Mouse (Mus musculus): Measurements from ENCODE around the gene Ccdc85c.

The Ccdc85c gene

DNA sequence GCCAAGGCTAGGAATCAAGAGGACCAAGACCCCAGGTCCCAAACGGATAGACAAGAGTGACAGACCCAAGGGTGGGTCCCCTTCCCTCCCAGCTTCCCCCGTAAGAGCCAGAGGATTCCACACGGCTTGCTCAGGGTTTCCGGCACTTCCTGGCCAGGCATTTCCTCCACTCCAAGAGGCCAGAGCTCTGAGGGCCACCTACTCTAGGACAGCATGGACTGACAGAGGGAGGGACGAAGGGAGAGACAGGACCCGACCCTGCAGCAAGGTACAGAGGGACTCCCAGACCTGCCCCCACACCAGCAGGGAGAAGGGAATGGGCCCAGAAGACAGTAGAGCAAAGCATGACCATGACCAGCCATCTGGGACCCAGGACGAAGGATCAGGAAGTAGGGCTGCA is 7.6 kb downstream of the Ccdc85c start:
- DNase-seq = no peak

DNA sequence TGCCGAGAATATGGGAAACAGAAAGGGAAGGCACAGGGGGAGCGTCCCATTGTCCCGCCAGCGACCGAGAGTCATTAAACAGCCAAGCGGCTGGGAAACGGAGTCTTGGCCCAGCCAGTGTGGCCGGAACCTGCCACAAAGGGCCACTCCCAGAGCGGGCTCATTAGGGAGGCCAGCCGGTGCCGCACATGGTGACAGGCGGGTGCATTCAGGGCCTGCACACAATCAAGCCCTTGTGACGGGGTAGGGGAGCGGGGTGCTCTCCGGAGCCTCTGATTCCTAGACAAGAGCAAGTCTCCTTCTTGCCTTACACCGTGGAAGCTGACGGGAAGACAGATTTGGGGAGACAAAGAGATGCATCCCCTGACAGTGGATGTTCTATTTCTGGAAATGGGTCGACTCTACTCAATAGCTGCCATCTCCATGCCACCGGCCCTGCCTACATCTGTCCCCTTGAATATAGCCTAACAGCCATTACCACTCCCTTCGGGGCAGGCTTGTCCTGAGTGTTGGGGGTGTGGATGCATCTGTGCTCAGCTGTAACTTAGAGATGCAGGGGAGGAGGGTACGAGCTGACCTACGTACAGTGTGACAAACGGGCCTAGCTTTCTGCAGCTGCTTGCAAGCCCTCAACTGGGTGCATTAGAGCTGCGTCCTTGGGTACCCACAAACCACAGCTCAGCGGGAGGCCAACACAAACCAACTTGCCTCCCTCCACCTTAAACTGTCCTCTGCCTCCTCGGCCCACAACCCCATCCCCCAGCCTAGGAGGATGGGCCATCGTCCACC is 9.2 kb downstream of the Ccdc85c start:
- DNase-seq = peak; percentile 42

- no peak for DNase-seq
These were observed 10.3 kb downstream of the Ccdc85c start for GRCm38 (mm10) chr12:108264918-108265317.

DNA sequence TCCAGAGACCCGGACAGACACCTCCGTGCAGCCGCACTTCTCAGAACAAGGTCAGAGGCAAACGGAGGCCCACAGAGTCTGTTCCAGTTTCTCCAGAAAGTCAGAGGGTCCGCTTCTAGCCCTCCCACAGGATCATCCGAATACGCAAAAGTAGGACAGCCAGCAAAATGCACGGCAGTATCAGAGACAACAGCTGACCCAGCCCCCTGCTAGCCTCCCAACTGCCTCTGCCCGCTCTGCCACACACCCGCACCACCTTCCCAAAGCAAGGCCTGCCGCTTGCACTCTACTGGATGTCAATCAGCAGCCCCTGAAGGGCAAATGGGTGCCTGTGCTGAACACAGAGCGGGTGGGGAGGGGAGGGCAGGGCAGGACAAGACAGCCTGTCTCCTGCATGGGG is 14.3 kb downstream of the Ccdc85c start:
- no peak for DNase-seq

- DNase-seq = no peak
These were observed 15.7 kb downstream of the Ccdc85c start for GRCm38 (mm10) chr12:108259322-108260049.

- no peak for DNase-seq
These were observed 18.5 kb downstream of the Ccdc85c start for GRCm38 (mm10) chr12:108256734-108257133.

- no peak for DNase-seq
These were observed 19.3 kb downstream of the Ccdc85c start for GRCm38 (mm10) chr12:108255960-108256359.

DNA sequence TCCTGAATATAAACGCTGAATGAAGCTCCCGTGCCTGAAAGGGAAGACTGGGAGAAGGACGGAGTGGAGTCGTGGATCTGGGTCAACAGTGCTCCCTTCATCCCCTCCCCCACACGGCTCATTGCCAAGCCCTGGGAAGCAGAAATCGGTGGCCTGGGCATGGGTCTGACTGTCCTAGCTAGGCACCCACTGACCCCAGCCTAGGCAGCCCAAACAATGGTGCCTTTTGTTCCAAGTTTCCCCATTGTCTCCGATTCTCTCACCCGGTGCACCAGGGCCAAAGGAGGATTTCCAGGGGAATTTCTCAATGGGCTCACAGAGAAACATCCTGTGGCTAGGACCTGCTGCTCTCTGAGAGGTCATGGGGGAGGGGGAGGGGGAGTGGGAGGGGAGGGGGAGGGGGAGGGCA is 19.7 kb downstream of the Ccdc85c start:
- DNase-seq = peak; percentile 50

GRCm38 (mm10) chr12:108253042-108253441 is 22.2 kb downstream of the Ccdc85c start:
- no peak for DNase-seq

DNA sequence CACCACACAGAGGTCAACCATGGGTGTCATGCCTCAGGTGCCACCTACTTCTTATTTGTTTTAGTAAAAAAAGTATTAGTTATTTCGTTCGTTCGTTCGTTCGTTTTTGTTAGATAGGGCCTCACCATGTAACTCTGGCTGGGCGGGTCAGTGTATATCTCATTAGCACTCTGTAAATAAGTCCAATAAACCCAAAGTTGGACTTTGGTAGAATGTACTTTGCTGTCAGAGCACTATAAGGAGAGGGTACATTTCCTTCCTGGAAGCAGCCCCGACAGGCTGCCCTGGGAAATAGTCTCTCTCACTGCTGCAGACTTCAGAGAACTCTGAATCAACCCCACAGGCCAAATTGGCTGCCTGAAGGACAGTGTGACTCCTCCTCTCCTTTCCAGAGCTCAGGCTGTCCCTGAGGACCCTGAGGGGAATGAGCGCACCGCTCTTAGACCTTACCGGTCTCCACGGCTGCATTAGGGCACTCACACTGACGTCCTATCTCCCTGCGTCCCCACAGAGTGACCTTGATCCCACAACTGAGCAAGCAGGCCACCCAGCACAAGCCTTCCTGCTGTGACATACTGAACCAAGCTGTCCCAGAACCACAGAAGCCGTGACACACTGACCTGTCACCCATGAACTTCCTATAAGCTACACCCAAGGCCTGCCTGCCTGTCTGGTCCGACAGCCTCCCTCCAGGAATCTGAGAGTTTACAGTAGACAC is 23.2 kb downstream of the Ccdc85c start:
- DNase-seq = no peak

- DNase-seq = no peak
These were observed 24.0 kb downstream of the Ccdc85c start for GRCm38 (mm10) chr12:108251034-108251792.

DNA sequence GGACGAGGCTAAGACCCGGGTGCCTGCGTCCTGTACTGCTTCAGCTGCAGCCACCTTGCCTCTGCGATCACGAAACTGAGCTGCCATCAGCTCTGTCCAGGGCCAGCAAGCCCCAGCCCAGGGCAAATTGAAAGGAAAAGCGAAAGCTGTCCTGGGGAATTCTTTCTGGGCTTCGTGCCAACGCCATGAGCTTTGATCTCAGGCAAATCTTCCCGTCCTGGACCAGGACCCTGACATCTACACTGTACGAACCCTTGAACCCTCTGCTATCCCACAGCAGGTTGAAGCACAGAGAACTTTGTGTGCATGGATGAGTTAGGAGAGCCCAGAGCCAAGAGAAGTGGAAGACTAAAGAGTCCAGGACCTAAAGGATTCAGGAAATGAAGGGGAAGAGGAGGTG is 25.7 kb downstream of the Ccdc85c start:
- no peak for DNase-seq

DNA sequence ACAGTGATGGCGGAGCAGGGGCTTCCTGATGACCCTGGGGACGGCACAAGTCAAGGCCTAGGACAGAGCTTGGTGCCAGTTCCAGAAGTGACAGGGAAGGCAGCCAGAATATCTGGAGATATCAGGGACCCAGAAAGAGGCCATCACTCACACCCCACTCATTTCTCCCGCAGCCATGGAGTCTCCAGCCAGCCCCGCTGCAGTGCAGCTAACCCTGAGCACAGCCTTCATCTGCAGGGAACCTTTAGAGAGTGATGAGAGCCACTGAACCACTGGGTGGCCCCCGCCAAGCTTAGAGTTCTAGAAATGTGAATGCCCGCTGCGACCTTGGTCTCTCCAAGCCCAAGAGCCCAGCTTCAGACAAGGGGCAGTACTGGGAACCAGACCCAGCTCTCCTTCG is 26.2 kb downstream of the Ccdc85c start:
- no peak for DNase-seq

- DNase-seq = no peak
These were observed 28.3 kb downstream of the Ccdc85c start for GRCm38 (mm10) chr12:108246759-108247500.

- no peak for DNase-seq
These were observed 29.6 kb downstream of the Ccdc85c start for GRCm38 (mm10) chr12:108245579-108245978.

DNA sequence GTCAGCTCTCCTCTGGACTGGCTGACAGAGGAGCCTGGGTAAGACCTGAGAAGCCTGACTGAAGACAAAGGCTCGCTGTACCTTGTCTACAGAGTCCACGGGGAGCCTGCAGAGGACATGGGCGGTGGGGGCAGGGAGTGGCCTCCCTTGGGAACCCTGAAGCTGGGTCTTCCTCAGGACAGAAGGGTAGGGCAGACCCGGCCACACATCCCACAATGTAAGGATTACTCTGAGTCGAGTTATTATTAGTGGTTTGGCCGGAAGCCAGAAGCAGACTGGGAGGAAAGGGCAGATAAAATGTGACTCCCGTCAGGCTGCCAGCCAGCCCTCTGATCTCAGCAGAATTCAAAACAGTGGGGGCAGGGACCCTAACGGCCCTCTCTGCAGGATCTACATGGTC is 30.4 kb downstream of the Ccdc85c start:
- no peak for DNase-seq

DNA sequence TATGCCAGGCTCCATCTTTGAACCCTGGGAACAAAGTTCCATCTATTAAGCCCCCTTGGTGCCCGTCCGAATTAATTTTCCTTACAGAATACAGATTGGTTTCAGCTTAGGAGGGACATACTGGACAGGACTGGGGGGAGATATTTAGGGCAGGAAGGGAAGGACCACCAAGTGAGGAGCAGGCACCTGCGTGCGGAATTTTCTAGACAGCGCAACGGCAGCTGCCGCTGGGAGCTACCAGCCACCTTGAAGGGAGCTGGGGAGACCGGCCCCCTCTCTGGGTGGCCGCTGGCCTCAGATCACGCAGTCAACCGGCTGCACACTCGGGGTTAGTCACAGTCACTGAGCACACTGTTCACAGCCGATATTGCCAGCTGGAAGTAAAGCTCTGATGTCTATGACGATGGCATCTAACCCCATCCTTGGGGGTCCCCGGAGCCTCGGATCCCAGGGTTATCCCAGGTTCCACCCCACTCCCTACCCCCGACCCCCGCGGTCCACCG is 32.9 kb downstream of the Ccdc85c start:
- no peak for DNase-seq

DNA sequence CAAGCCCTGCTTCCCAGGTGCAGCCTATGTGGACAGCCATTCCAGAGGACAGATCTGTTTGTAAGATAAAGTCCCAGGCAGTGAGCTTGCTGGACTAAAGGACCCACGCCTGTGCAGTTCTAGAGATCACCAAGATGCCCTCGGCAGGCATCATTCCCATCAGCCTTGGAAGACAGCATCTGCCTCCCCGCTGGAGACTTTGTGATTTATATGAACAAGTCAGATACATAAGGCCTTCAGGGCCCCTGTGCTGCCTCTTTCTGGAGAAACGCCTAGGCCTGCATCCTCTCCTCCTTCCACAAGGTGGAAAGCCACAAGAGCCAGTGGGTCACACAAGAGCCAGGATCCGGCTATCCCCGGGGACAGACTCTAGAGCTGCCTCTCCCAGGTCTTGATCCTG is 33.6 kb downstream of the Ccdc85c start:
- no peak for DNase-seq

- DNase-seq = peak; percentile 65
These were observed 34.2 kb downstream of the Ccdc85c start for GRCm38 (mm10) chr12:108240953-108241588.

- DNase-seq = no peak
These were observed 34.8 kb downstream of the Ccdc85c start for GRCm38 (mm10) chr12:108240401-108240890.

- DNase-seq = peak; percentile 74
These were observed 35.8 kb downstream of the Ccdc85c start for GRCm38 (mm10) chr12:108239441-108239840.
